Mouse (Mus musculus) kidney, adult 2 months (tissue): ENCODE measurements around the gene Srsf10.

Experiments
- CTCF ChIP-seq: fragments of 200-500 bp; conservative IDR thresholded peaks from 2 replicates; pipeline ENCODE4 v1.5.1; 2011; ENCODE audit warnings: low read depth, mild to moderate bottlenecking, control low read depth, low read length, moderate library complexity, mixed read lengths; ENCODE audit not compliant: insufficient read depth, insufficient read length
- POLR2A ChIP-seq: fragments of 200-500 bp; IDR thresholded peaks from one replicate; pipeline ENCODE4 v1.6.1; 2011; ENCODE audit warnings: low read depth, low read length, control low read depth

- TF ChIP-seq POLR2A (no peak), CTCF (no peak)
Measured at GRCm38 (mm10) chr4:135833301-135834123, 22.0 kb upstream of the Srsf10 start.
